Mouse (Mus musculus): Measurements from ENCODE around the gene Tulp1.
"Not testable (repeated sequence)": the region's sequence is repeated elsewhere in the genome, so short reads cannot be mapped to it uniquely, and the experiment has no call there.

Gene Tulp1

GRCm38 (mm10) chr17:28341091-28341490 is 23.9 kb downstream of the Tulp1 start:
- peak; percentile 94 to 97 for DNase-seq (ENCODE audit: low spot score in 2 of 2)

- DNase-seq (ENCODE audit: low spot score in 2 of 2) = no peak
Measured at GRCm38 (mm10) chr17:28340578-28340977, 24.4 kb downstream of the Tulp1 start.

- no peak for DNase-seq (ENCODE audit: low spot score in 2 of 2)
Measured at GRCm38 (mm10) chr17:28337547-28337946, 27.5 kb downstream of the Tulp1 start.

GRCm38 (mm10) chr17:28335267-28335666 is 29.8 kb downstream of the Tulp1 start:
- no peak for DNase-seq (ENCODE audit: low spot score in 2 of 2)

GRCm38 (mm10) chr17:28332915-28333546 is 32.0 kb downstream of the Tulp1 start:
- DNase-seq (ENCODE audit: low spot score in 2 of 2) = no peak

- no peak for DNase-seq (ENCODE audit: low spot score in 2 of 2)
Measured at GRCm38 (mm10) chr17:28332113-28332914, 32.7 kb downstream of the Tulp1 start.

GRCm38 (mm10) chr17:28331241-28332112 is 33.5 kb downstream of the Tulp1 start:
- no peak for DNase-seq (ENCODE audit: low spot score in 2 of 2)

GRCm38 (mm10) chr17:28330590-28330989 is 34.4 kb downstream of the Tulp1 start:
- DNase-seq (ENCODE audit: low spot score in 2 of 2) = not testable (repeated sequence)

GRCm38 (mm10) chr17:28330232-28330546 is 34.8 kb downstream of the Tulp1 start:
- DNase-seq (ENCODE audit: low spot score in 2 of 2) = no peak

GRCm38 (mm10) chr17:28329503-28330231 is 35.4 kb downstream of the Tulp1 start:
- no peak for DNase-seq (ENCODE audit: low spot score in 2 of 2)

- DNase-seq (ENCODE audit: low spot score in 2 of 2) = no peak
Measured at GRCm38 (mm10) chr17:28328946-28329345, 36.1 kb downstream of the Tulp1 start.

GRCm38 (mm10) chr17:28328366-28328928 is 36.6 kb downstream of the Tulp1 start, which contains the start of gene Rpl10a:
TSS of gene Rpl10a (plus strand) at chr17:28328471.
- DNase-seq (ENCODE audit: low spot score in 2 of 2) = peak; percentile 96 to 97

- DNase-seq (ENCODE audit: low spot score in 2 of 2) = no peak
Measured at GRCm38 (mm10) chr17:28327673-28328325, 37.2 kb downstream of the Tulp1 start.

GRCm38 (mm10) chr17:28326951-28327350 is 38.1 kb downstream of the Tulp1 start:
- no peak for DNase-seq (ENCODE audit: low spot score in 2 of 2)

GRCm38 (mm10) chr17:28325751-28326150 is 39.3 kb downstream of the Tulp1 start:
- no peak for DNase-seq (ENCODE audit: low spot score in 2 of 2)

- DNase-seq (ENCODE audit: low spot score in 2 of 2) = not testable (repeated sequence)
Measured at GRCm38 (mm10) chr17:28324416-28324815, 40.6 kb downstream of the Tulp1 start.

- no peak for DNase-seq (ENCODE audit: low spot score in 2 of 2)
Measured at GRCm38 (mm10) chr17:28323786-28324185, 41.2 kb downstream of the Tulp1 start.

GRCm38 (mm10) chr17:28321700-28322099 is 43.3 kb downstream of the Tulp1 start:
- no peak for DNase-seq (ENCODE audit: low spot score in 2 of 2)

GRCm38 (mm10) chr17:28317725-28318124 is 47.3 kb downstream of the Tulp1 start:
- no peak for DNase-seq (ENCODE audit: low spot score in 2 of 2)

- no peak for DNase-seq (ENCODE audit: low spot score in 2 of 2)
Measured at GRCm38 (mm10) chr17:28317091-28317490, 47.9 kb downstream of the Tulp1 start.

GRCm38 (mm10) chr17:28316476-28316875 is 48.5 kb downstream of the Tulp1 start:
- no peak for DNase-seq (ENCODE audit: low spot score in 2 of 2)
